In genomic region chr8:106929155-106929913, GRCm38 (mm10) we compare ENCODE assay signal across 8 mouse cellular contexts. TPM values are rescaled to one million over a fixed set of nuclear protein-coding genes. Genes with fewer than 3 reads are reported as not detected.
DNase-seq lines count a peak whose midpoint lies in the region; ATAC-seq and TF ChIP-seq lines count a peak whose summit lies in the region.

No protein-coding gene starts in this region.

- no peak for ATAC-seq in frontal cortex, adult (ENCODE audit: low TSS enrichment)
- ATAC-seq in liver, embryonic 12.5 days, result no peak

- no peaks in the 10 kb centered on the region for H3K27me3 ChIP-seq in myocyte (ENCODE audit: control insufficient read depth, insufficient read depth, insufficient read length)
- H3K27me3 ChIP-seq in liver, embryonic 12.5 days (replicated peaks), result peaks cover 9% of the 10 kb centered on the region; the same call in 1 of the 2 replicates

- no peak for DNase-seq in left cerebral cortex, adult 2 months (ENCODE audit: extremely low spot score in 1 of 2, low spot score in 2 of 2)
- no peak for DNase-seq in left cerebral cortex, postnatal 14 days (ENCODE audit: low spot score in 2 of 2)
- DNase-seq in gastrocnemius, adult 2 months, result peak; percentile 42
- DNase-seq in kidney, adult 8-10 months, result peak; percentile 77 to 88
- no peak for DNase-seq in layer of hippocampus, postnatal 25 days (ENCODE audit: extremely low spot score in 1 of 2, low spot score in 1 of 2)

- intact Hi-C loops in left cerebral cortex, adult 2 months (cut with DNase I), result no loop called here
- intact Hi-C loops in left cerebral cortex, postnatal 14 days (cut with DNase I), result no loop called here
- intact Hi-C loops in gastrocnemius, adult 2 months (cut with DNase I), result loop anchor here (5.0 kb wide), 1 partner anchor 73 kb away; no protein-coding TSS in a partner anchor

- WGBS in liver, embryonic 12.5 days (ENCODE audit: insufficient replicate concordance), result 43% methylated on average over 6 of the region's 6 CpGs

- H3K4me2 ChIP-seq in myocyte (ENCODE audit: low read depth), result no peak overlapping the region
- H3K4me2 ChIP-seq in liver, embryonic 12.5 days, result no peak overlapping the region

- H3K4me1 ChIP-seq in liver, embryonic 12.5 days, result peaks cover 13% of the 10 kb centered on the region

- H3K27ac ChIP-seq in left cerebral cortex, adult 2 months, result peak overlapping the region; percentile 38; the same call in 1 of the 2 replicates
- peak overlapping the region; percentile 75 for H3K27ac ChIP-seq in gastrocnemius, adult 2 months
- no peak overlapping the region for H3K27ac ChIP-seq in liver, embryonic 12.5 days

- no peaks in the 10 kb centered on the region for H3K36me3 ChIP-seq in myocyte (ENCODE audit: control insufficient read depth, insufficient read depth)
- H3K36me3 ChIP-seq in liver, embryonic 12.5 days, result no peaks in the 10 kb centered on the region

- no peaks in the 10 kb centered on the region for H3K9me3 ChIP-seq in liver, embryonic 12.5 days (replicated peaks)

- H3ac ChIP-seq in myocyte (ENCODE audit: control insufficient read depth, insufficient read length), result no peak overlapping the region

- H3K4me3 ChIP-seq in left cerebral cortex, adult 2 months, result no peak overlapping the region
- H3K4me3 ChIP-seq in gastrocnemius, adult 2 months, result no peak overlapping the region
- no peak overlapping the region for H3K4me3 ChIP-seq in myocyte
- H3K4me3 ChIP-seq in liver, embryonic 12.5 days, result no peak overlapping the region

- no peak overlapping the region for H3K9ac ChIP-seq in liver, embryonic 12.5 days

- no peaks in the 10 kb centered on the region for H3K79me2 ChIP-seq in myocyte (ENCODE audit: control insufficient read depth, insufficient read depth)

- TF ChIP-seq CTCF in left cerebral cortex, adult 2 months (IDR thresholded peaks at IDR 0.05), result no peak
- TF ChIP-seq CTCF in gastrocnemius, adult 2 months (IDR thresholded peaks at IDR 0.05), result no peak

- TF ChIP-seq POLR2A in myocyte (IDR thresholded peaks at IDR 0.05; ENCODE audit: insufficient read length, low read depth), result no peak

TF ChIP-seq in myocyte, 11 proteins besides CTCF, POLR2A, EP300 and RAD21:
- TF ChIP-seq CEBPB (IDR thresholded peaks at IDR 0.05; ENCODE audit: insufficient read depth, poor library complexity, severe bottlenecking), result 0 out of 2 replicates have a peak, but pooled peaks have one; percentile 20
- TF ChIP-seq USF1 (IDR thresholded peaks at IDR 0.05; ENCODE audit: low read depth), result no peak

RNA-seq across cellular contexts. Expression of gene Sntb2, which starts 6.2 kb away (rescaled TPM):
- total RNA-seq in left cerebral cortex, adult 2 months (2021), result 10 to 100 TPM; 20.2 to 26.5 TPM
- 10 to 100 TPM in 1 of 2 experiments, 1 to 10 TPM in 1; 8.1 to 10.7 TPM for total RNA-seq in left cerebral cortex, postnatal 14 days (2021)
- total RNA-seq in gastrocnemius, adult 2 months (2021), result 1 to 10 TPM; 3.5 to 5.1 TPM
- polyA plus RNA-seq in myocyte (2012; fragmentation: generic; extraction: Trizol), result 5.6 TPM
- 10 to 100 TPM; 17.2 to 17.9 TPM for total RNA-seq in layer of hippocampus, postnatal 25 days (2021)
- 3.5 and 4.1 TPM in 2 replicates for polyA plus RNA-seq in liver, embryonic 12.5 days (2016; fragmentation: Nextera tagmentation; extraction: Ambion mirVana)

RNA-seq across cellular contexts. Expression of gene Utp4, which starts 35.9 kb away (rescaled TPM):
- 10 to 100 TPM; 36.4 to 39.4 TPM for total RNA-seq in left cerebral cortex, adult 2 months (2021)
- total RNA-seq in left cerebral cortex, postnatal 14 days (2021), result 10 to 100 TPM; 29.5 to 31.4 TPM
- 10 to 100 TPM; 20.1 to 24.0 TPM for total RNA-seq in gastrocnemius, adult 2 months (2021)
- polyA plus RNA-seq in myocyte (2012; fragmentation: generic; extraction: Trizol), result 45.8 TPM
- 10 to 100 TPM; 37.6 to 42.8 TPM for total RNA-seq in layer of hippocampus, postnatal 25 days (2021)
- polyA plus RNA-seq in liver, embryonic 12.5 days (2016; fragmentation: Nextera tagmentation; extraction: Ambion mirVana), result 69.5 and 73.2 TPM in 2 replicates

RNA-seq across cellular contexts. Expression of gene Has3, which starts 59.3 kb away (rescaled TPM):
- 1 to 10 TPM; 1.7 to 2.0 TPM for total RNA-seq in left cerebral cortex, adult 2 months (2021)
- 1 to 10 TPM; 3.0 to 4.1 TPM for total RNA-seq in left cerebral cortex, postnatal 14 days (2021)
- total RNA-seq in gastrocnemius, adult 2 months (2021), result under 1 TPM; 0.56 to 0.59 TPM
- 0.12 TPM for polyA plus RNA-seq in myocyte (2012; fragmentation: generic; extraction: Trizol)
- total RNA-seq in layer of hippocampus, postnatal 25 days (2021), result 1 to 10 TPM; 2.8 to 4.5 TPM
- polyA plus RNA-seq in liver, embryonic 12.5 days (2016; fragmentation: Nextera tagmentation; extraction: Ambion mirVana), result 0.04 TPM in 2 replicates

Comparison
In these comparisons a context has a peak if more than half of its experiments do, and no peak if none do; other contexts are left out.
1. DNase-seq: peak in gastrocnemius, adult 2 months (single experiment) and kidney, adult 8-10 months (2 of 2); none in left cerebral cortex, adult 2 months (0 of 2), left cerebral cortex, postnatal 14 days (0 of 2) and layer of hippocampus, postnatal 25 days (0 of 2).